In the genomic region with DNA sequence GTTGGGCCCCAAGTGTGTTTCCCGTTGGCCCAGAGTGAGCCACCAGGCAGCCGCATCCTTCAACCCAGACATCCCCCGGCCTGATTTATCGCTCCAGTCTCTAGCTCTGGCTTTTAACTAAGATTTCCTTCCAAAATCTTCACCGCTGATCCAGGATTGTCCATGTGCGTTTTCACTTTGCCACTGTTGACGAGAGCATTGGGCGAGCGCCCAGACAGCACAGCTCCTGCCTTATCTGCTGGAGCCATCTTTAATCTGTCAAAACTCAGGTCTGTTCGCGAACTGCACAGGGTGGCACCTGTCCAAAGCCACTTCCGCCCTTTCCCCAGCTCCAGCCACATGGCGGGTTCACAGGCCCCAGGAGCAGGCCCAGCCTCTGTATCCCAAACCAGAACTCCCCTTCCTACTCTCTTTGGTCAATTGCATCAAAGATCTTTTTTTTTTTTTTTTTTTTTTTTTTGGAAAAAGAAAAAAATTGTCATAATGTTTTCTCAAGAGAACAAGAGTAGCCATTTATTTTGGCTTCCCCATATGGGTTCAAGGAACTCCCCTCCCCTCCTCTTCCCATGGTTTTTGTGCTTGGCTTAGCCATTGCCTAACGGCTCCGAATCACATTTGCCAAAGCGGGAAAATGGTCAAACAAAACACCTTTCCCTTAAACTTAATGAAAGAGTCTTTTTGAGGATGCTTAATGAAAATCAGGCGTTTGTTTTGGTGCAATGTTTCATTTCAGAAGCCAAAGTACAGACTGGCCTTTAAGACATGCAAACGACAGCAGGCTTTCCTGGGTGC, we compare ENCODE assay signal across 9 mouse cellular contexts.
A peak's percentile ranks its signal among the peaks of the same experiment; 100 is the strongest.
DNase-seq lines count a peak whose midpoint lies in the region; ATAC-seq lines count a peak whose summit lies in the region.
"Had no signal": no experiment of that assay in that cellular context is flagged by ENCODE, and none has a peak within 500 bp of the region (broad histone marks: within the 10 kb centered on the region; RNA-seq: fewer than 3 reads in every experiment).

No protein-coding gene starts in this region.

- ATAC-seq in heart, embryonic 14.5 days (ENCODE audit: insufficient number of reproducible peaks, insufficient read depth, low FRiP score, low read depth): peak; percentile 61; the same call in 1 of the 2 replicates
- ATAC-seq in midbrain, embryonic 13.5 days: no peak
- ATAC-seq in intestine, embryonic 16.5 days: no peak

- no peaks in the 10 kb centered on the region for H3K9me3 ChIP-seq in heart, embryonic 10.5 days
- no peaks in the 10 kb centered on the region; the same call in 1 of the 2 replicates for H3K9me3 ChIP-seq in heart, embryonic 14.5 days (ENCODE audit: control insufficient read depth, low read length)
- H3K9me3 ChIP-seq in midbrain, embryonic 13.5 days: no peaks in the 10 kb centered on the region
- H3K9me3 ChIP-seq in intestine, embryonic 16.5 days (ENCODE audit: control insufficient read depth, low read length): no peaks in the 10 kb centered on the region

- H3K4me2 ChIP-seq in heart, embryonic 14.5 days (ENCODE audit: low read length): no peak overlapping the region
- H3K4me2 ChIP-seq in midbrain, embryonic 13.5 days (replicated peaks): no peak overlapping the region
- no peak overlapping the region for H3K4me2 ChIP-seq in intestine, embryonic 16.5 days (ENCODE audit: low read depth, low read length)

- peak; percentile 97 for DNase-seq in heart, adult 11 months
- no peak for DNase-seq in heart, embryonic 10.5 days (ENCODE audit: low spot score)
- DNase-seq in urinary bladder, postnatal 14 days (ENCODE audit: low spot score): peak; percentile 66
- no peak for DNase-seq in urinary bladder, adult 2 months (ENCODE audit: low spot score)
- DNase-seq in adipocyte (ENCODE audit: low spot score): no peak

- WGBS in heart, embryonic 10.5 days: 85% methylated on average over 18 of the region's 18 CpGs
- WGBS in heart, embryonic 14.5 days: 70% methylated on average over 18 of the region's 18 CpGs
- WGBS in midbrain, embryonic 13.5 days: 92% methylated on average over 18 of the region's 18 CpGs
- WGBS in intestine, embryonic 16.5 days: 79% methylated on average over 18 of the region's 18 CpGs

- H3K9ac ChIP-seq in heart, embryonic 14.5 days (ENCODE audit: low read length): no peak overlapping the region
- H3K9ac ChIP-seq in midbrain, embryonic 13.5 days (replicated peaks): no peak overlapping the region
- H3K9ac ChIP-seq in intestine, embryonic 16.5 days (ENCODE audit: low read depth, low read length): no peak overlapping the region
- H3K9ac ChIP-seq: liver, embryonic 14.5 days had no signal

- H3K27me3 ChIP-seq in heart, embryonic 10.5 days (ENCODE audit: insufficient read depth, poor library complexity, severe bottlenecking): no peaks in the 10 kb centered on the region
- H3K27me3 ChIP-seq in heart, embryonic 14.5 days (ENCODE audit: control insufficient read depth, insufficient read depth, low read length): no peaks in the 10 kb centered on the region
- H3K27me3 ChIP-seq in midbrain, embryonic 13.5 days: peaks cover 3% of the 10 kb centered on the region; the same call in 1 of the 2 replicates
- no peaks in the 10 kb centered on the region for H3K27me3 ChIP-seq in intestine, embryonic 16.5 days (replicated peaks; ENCODE audit: control insufficient read depth, insufficient read depth, low read length)

- no peaks in the 10 kb centered on the region for H3K36me3 ChIP-seq in heart, embryonic 10.5 days
- H3K36me3 ChIP-seq in heart, embryonic 14.5 days (ENCODE audit: control insufficient read depth, insufficient read depth, low read length): no peaks in the 10 kb centered on the region
- H3K36me3 ChIP-seq in midbrain, embryonic 13.5 days: no peaks in the 10 kb centered on the region
- no peaks in the 10 kb centered on the region for H3K36me3 ChIP-seq in intestine, embryonic 16.5 days (ENCODE audit: control insufficient read depth, insufficient read depth, low read length)

- H3K27ac ChIP-seq in heart, embryonic 10.5 days: no peak overlapping the region
- no peak overlapping the region; a peak in 1 of 4 replicates for H3K27ac ChIP-seq in heart, embryonic 14.5 days (replicated peaks in 1 of 2; ENCODE audit: control insufficient read depth in 1 of 2, insufficient read depth in 1 of 2, low read depth in 2 of 2, low read length in 2 of 2)
- no peak overlapping the region for H3K27ac ChIP-seq in midbrain, embryonic 13.5 days
- no peak overlapping the region for H3K27ac ChIP-seq in intestine, embryonic 16.5 days (ENCODE audit: low read length)
- H3K27ac ChIP-seq: liver, embryonic 14.5 days had no signal

- 0 out of 2 replicates have a peak, but pooled peaks cover 2% of the 10 kb centered on the region for H3K4me1 ChIP-seq in heart, embryonic 10.5 days
- H3K4me1 ChIP-seq in heart, embryonic 14.5 days (ENCODE audit: control insufficient read depth in 2 of 2, insufficient read depth in 2 of 2, low read length in 2 of 2): no peaks in the 10 kb centered on the region
- H3K4me1 ChIP-seq in midbrain, embryonic 13.5 days (replicated peaks): peaks cover 3% of the 10 kb centered on the region
- H3K4me1 ChIP-seq in intestine, embryonic 16.5 days (ENCODE audit: control insufficient read depth, insufficient read depth, low read length): no peaks in the 10 kb centered on the region

- H3K4me3 ChIP-seq in heart, embryonic 10.5 days: no peak overlapping the region
- no peak overlapping the region for H3K4me3 ChIP-seq in heart, embryonic 14.5 days (ENCODE audit: control insufficient read depth in 1 of 2, insufficient read depth in 1 of 2, low read depth in 1 of 2, low read length in 2 of 2)
- H3K4me3 ChIP-seq in midbrain, embryonic 13.5 days (replicated peaks): no peak overlapping the region
- no peak overlapping the region for H3K4me3 ChIP-seq in intestine, embryonic 16.5 days (ENCODE audit: low read length)

Comparison
In these comparisons a context has a peak if more than half of its experiments do, and no peak if none do; other contexts are left out.
1. DNase-seq: peak in heart, adult 11 months (single experiment) and urinary bladder, postnatal 14 days (single experiment); none in heart, embryonic 10.5 days (single experiment), urinary bladder, adult 2 months (single experiment) and adipocyte (single experiment).